Mouse (Mus musculus): ENCODE results near the gene Neurod4.

Gene Neurod4

DNA sequence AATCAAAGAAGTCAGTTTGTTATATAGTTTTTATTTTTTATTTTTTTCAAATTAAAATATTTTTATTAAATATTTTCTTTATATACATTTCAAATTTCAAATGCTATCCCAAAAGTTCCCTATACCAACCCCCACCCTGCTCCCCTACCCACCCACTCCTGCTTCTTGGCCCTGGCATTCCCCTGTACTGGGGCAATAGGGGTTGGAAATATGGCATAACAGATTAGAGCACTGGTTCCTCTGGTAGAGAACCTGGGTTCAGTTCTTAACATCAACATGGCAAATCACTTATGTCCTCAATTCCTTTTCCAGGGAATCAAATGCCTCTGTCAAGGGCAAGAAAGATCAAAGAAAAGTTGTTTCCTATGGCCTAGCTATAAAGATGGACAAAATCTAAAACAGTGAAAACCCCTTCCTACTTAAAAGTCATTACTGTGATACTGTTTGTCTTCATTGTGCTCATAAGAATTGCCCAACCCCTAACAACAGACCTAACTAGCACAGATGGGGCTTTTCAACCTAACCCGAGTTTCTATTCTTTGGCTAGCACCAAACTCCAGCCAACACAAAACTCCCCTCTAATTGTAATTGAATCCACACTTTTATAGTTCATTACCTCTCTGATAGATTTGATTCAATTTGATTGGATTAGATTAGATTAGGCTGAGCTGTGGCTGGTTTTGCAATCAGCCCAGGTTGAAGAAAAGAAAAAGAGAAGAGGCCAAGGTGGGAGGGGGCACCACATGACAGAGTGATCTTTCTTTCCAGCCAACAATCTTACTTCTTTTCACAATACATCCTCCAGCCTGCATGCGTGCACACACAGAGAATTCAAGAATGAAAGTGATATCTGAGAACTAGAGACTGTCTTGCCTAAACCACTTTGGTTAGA lies 41.5 kb downstream of the Neurod4 start:
- in situ Hi-C loops (cut with MboI, MseI) = no loop called here

DNA sequence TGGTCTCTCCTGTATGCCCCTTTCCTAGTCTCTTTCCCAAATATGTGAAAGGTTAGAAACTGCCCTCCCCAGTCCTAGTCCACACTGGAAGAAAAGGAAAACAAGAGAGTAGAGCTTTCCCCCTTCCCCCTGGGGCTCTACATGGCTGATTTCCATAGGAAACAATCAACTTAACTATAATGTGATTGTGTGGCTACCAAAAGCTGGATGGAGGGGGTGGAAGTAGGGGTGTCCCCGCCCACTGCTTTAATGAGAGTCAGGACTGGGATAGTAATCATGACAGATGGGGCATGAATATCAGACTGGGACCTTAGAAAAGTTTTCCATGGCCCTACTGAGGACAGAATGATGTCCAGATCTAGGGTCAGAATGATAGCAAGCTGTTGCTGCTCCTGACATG lies 45.5 kb downstream of the Neurod4 start:
- in situ Hi-C loops (cut with MboI, MseI) = loop anchor here (5.0 kb wide), 1 partner anchor 63 kb away; no protein-coding TSS in a partner anchor

DNA sequence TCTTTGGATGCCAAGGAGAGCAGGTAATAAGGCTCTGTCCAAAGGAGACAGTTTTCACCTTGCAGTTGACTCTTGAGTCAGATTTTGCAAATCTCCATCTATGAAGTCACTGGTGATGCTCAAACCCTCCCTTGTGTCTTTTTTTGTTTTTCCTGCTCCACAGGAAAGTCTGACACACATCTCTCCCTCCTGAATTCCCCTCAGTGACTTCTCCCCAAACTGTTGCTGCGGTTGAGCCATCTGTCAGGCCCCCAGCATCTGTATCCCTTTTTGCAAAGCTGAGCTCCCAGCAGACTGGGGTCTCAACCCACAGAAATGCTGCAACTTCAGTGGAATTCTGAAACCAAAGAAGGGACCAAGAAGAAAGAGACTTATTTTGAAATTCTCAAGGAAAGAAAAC lies 47.9 kb downstream of the Neurod4 start:
- in situ Hi-C loops (cut with MboI, MseI) = loop anchor here (5.0 kb wide), 1 partner anchor 65 kb away; no protein-coding TSS in a partner anchor

DNA sequence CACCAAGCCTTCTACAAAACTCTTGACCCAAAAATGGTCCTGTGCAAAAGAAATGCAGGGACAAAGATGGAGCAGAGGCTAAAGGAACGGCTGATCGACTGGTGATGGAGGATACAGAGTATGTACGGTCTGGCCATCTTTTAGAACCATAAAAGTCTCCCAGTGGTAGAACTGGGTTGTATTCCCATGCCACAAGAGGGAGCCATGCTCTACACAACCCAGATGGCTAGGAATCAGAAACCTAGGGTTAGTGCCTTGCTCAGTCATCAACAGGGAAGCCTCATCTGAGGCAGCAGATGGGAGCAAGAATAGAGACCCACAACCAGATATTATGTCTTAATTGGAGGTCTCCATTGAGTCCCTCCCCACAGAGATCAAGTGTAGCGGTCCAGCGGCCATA lies 50.5 kb downstream of the Neurod4 start:
- in situ Hi-C loops (cut with MboI, MseI) = no loop called here

DNA sequence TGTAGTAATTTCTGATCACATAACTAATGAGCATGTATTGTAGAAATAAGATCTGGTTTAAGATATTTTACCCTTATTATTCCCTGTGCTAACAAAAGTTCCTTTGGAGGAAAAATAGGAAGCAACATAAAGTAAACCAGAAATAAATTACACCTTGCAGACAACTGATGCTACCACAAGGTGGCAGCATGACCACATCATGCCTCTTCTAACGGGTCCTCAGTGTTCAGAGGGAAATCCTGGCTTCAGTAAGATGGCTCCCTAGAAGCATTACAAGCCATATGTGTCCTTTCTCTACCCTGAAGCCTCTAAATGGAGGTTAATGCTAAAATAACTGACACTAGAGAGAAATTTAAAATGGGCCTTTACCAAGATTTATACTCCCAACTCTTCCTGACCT lies 51.8 kb downstream of the Neurod4 start:
- in situ Hi-C loops (cut with MboI, MseI) = no loop called here

DNA sequence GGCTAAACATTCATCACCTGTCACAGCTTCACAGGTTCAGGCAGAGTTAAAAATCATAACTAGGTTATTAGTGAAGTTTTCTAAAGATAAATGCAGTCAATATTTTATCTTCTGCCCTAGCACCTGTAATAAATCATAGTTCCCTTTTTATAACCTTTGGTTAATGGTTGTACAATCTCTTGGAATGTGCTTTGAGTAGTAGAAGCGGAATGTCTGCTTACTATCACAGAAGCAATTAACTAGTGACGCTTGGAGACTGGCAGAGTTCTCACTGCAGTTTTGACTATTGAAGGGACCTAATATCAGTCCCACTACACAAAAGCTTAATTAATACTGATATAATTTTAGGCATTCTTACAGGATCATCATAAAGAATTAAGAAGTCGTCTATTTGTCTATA lies 55.0 kb downstream of the Neurod4 start:
- in situ Hi-C loops (cut with MboI, MseI) = no loop called here
